Mouse (Mus musculus): ENCODE data around the gene Zfp763. TPM values are rescaled to one million over a fixed set of nuclear protein-coding genes. Genes with fewer than 3 reads are reported as not detected.

Zfp763 gene
- polyA plus RNA-seq (2017; shearing (Covaris generic)), result 10 to 100 TPM in 1 of 2 experiments, 1 to 10 TPM in 1; 8.5 to 12.3 TPM

DNA sequence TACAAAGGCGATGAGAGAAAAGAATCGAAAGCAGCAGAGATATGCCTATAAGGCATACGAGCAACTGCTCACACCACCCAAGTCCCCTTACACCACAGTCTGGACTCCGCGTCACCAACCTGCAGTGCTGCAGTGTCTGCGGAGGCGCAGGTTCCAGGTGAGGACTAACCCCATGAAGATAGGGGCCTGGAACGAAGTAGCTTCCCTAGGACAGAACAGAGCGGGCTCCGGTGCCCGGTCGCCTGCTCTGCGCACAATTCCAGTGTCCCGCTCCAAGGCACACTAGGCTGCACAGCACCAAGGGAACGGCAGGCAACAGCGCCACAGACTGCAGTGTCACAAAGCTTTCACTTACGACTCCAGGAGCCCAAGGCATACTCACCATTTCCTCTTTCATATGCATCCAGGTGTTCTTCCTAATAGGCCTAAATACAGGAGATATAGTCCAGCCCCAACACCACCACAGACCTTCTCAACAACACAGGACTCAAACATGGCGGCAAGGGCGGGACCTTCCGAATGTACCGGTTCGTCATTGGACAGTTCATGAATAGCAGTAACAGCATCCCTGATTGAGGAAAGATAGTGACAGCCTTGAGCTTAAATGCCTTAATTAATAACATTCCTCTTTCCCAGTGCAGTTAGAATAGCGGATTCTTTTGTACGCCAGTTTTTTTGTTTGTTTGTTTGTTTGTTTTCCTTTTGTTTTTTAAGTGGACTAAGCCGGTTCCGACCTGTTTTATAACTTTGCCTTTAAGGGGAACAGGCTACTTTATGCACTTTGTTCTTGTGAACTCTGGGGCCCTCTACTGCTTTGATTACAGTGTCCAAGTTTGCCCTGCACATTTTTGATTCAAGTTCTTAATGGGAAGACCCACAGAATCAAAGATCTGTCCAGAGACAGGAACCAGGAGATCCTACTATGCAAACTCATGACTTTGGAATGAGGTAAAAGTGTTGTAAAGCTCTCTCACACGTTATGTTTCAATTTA lies at the start of gene Zfp763:
Zfp763 (minus strand) TSS at position 503 of the 992 bp plus-strand sequence.

DNA sequence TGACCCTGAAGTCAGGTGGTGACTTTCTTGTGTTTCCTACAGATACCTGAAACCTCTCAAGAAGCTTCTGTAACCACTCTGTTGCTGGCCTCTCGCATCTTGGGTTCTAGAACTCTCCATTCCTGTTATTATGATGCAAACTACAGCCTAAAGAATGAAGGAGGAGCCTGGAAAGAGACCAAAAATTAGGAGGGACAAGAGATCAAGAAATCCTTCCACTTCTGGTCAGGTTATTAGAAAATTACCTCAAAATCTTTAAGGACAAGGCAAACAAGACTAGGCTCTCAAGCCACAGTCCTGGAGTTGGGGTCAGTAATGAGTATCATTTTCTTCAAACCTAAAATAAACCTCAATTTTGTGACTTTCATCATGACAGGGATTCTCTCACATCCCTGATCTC lies 34.8 kb upstream of the Zfp763 start, which contains the start of gene 4921501E09Rik:
4921501E09Rik (minus strand) TSS at position 101 of the 400 bp plus-strand sequence.

DNA sequence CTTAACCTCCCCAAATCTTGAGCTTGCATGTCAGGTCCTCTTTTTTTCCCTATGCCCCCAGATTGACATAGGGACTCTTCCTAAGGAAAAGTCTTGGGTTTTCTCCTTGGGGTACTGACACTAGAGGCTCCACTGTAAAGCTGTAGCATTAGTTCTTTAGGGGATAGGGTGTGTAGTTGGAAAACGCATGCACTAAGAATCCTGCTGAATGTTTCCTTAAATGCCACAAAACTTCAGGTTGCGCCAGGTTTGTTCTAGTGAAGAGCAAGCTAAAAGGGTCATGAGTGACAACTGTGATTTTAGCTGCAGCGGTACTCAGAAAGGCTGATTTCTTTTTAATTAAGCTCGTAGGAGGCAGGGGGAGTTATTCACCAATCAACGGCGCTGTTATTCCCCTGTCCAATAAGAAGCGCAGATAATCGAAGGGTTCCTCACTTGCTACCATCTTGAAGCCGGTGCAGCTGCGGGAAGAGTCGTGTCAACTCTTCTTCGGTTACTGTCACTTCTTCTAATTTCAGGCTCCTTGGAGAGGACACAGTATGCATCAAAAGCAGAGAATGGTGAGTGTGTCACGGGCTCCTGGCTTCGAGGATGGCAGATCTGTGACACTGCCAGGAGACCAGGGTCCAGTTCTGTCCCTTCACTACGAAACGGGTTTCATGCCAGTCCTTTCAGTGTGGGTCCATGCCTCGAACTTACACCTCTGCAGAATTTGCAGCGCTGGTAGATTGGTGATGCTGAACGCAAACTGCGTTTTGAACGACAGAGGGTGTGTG lies 40.3 kb downstream of the Zfp763 start, which contains the start of gene Zfp952:
Zfp952 (plus strand) TSS at position 431 of the 776 bp plus-strand sequence.

Other genes with a start within 250 kb of the Zfp763 start
- 10 to 100 TPM; 22.0 to 24.6 TPM for gene Zfp871, start 245.1 kb downstream of the Zfp763 start, polyA plus RNA-seq (2017; shearing (Covaris generic))
- under 1 TPM in 1 of 2 experiments, not detected in 1; 0.75 TPM for gene Zfp811, start 223.5 kb downstream of the Zfp763 start, polyA plus RNA-seq (2017; shearing (Covaris generic))
- gene Zfp799, start 203.1 kb downstream of the Zfp763 start, polyA plus RNA-seq (2017; shearing (Covaris generic)), result 10 to 100 TPM in 1 of 2 experiments, 1 to 10 TPM in 1; 9.8 to 14.2 TPM
- gene Zfp870, start 141.8 kb downstream of the Zfp763 start, polyA plus RNA-seq (2017; shearing (Covaris generic)), result 10 to 100 TPM in 1 of 2 experiments, 1 to 10 TPM in 1; 5.8 to 10.3 TPM
- gene Cyp4f14, start 116.1 kb downstream of the Zfp763 start, polyA plus RNA-seq (2017; shearing (Covaris generic)), result not detected
- 10 to 100 TPM; 37.9 to 48.2 TPM for gene Cyp4f13, start 86.0 kb downstream of the Zfp763 start, polyA plus RNA-seq (2017; shearing (Covaris generic))
- 10 to 100 TPM; 17.0 to 21.9 TPM for gene Zfp472, start 67.6 kb downstream of the Zfp763 start, polyA plus RNA-seq (2017; shearing (Covaris generic))
- 10 to 100 TPM; 16.3 to 19.6 TPM for gene Zfp952, start 40.3 kb downstream of the Zfp763 start, polyA plus RNA-seq (2017; shearing (Covaris generic))
- not detected for gene 4921501E09Rik, start 34.7 kb upstream of the Zfp763 start, polyA plus RNA-seq (2017; shearing (Covaris generic))
- 1 to 10 TPM; 5.1 to 5.2 TPM for gene Zfp563, start 55.9 kb upstream of the Zfp763 start, polyA plus RNA-seq (2017; shearing (Covaris generic))
- gene Morc2b, start 106.3 kb upstream of the Zfp763 start, polyA plus RNA-seq (2017; shearing (Covaris generic)), result 1 to 10 TPM in 1 of 2 experiments, under 1 TPM in 1; 0.12 to 1.7 TPM
- gene Olfr55, start 135.0 kb upstream of the Zfp763 start, polyA plus RNA-seq (2017; shearing (Covaris generic)), result not detected
- not detected for gene Olfr239, start 157.9 kb upstream of the Zfp763 start, polyA plus RNA-seq (2017; shearing (Covaris generic))
- not detected for gene Olfr1564, start 188.3 kb upstream of the Zfp763 start, polyA plus RNA-seq (2017; shearing (Covaris generic))
- 10 to 100 TPM; 15.9 to 17.1 TPM for gene Zfp955a, start 221.7 kb upstream of the Zfp763 start, polyA plus RNA-seq (2017; shearing (Covaris generic))
- under 1 TPM; 0.05 to 0.20 TPM for gene Olfr63, start 231.3 kb upstream of the Zfp763 start, polyA plus RNA-seq (2017; shearing (Covaris generic))